Comparison of ENCODE assay signal across 22 mouse cellular contexts in the genomic region with DNA sequence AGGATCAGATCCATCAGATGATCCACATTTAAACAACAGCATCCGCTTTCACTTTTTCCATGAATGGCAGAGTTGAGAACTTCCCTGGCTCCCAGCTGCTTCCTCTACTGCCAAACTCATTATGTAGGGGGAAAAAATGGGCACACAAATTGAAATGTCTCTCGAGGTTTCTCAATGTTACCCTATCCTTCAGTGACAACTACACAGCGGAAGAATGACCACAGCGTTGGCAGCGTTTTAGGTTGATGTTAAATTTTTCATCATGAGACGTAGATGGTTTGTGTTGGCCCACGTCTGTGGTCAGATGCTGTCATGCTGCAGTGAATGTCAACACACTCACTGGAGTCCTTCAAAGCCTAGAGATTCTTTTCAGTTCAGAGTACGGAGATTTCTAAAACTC.
"Had no signal": no experiment of that assay in that cellular context is flagged by ENCODE, and none has a peak within 500 bp of the region (broad histone marks: within the 10 kb centered on the region; RNA-seq: fewer than 3 reads in every experiment).

No protein-coding gene starts in this region.

- H3K4me3 ChIP-seq: heart, embryonic 10.5 days; heart, embryonic 12.5 days; hindbrain, embryonic 13.5 days; hindbrain, embryonic 15.5 days; kidney, embryonic 15.5 days; limb, embryonic 13.5 days; limb, embryonic 15.5 days had no signal

- H3K4me1 ChIP-seq: heart, embryonic 10.5 days; heart, embryonic 12.5 days; hindbrain, embryonic 15.5 days; kidney, embryonic 15.5 days; limb, embryonic 13.5 days; limb, embryonic 15.5 days had no signal

- H3K9ac ChIP-seq: heart, embryonic 12.5 days; hindbrain, embryonic 13.5 days; hindbrain, embryonic 15.5 days; kidney, embryonic 15.5 days; limb, embryonic 13.5 days; limb, embryonic 15.5 days had no signal

- H3K4me2 ChIP-seq: heart, embryonic 12.5 days; hindbrain, embryonic 13.5 days; hindbrain, embryonic 15.5 days; kidney, embryonic 15.5 days; limb, embryonic 13.5 days; limb, embryonic 15.5 days had no signal

- H3K27me3 ChIP-seq: heart, embryonic 12.5 days; hindbrain, embryonic 13.5 days; hindbrain, embryonic 15.5 days; kidney, embryonic 15.5 days; limb, embryonic 13.5 days; limb, embryonic 15.5 days had no signal

- H3K27ac ChIP-seq: heart, embryonic 10.5 days; hindbrain, embryonic 13.5 days; hindbrain, embryonic 15.5 days; hindbrain, postnatal 0 days; kidney, embryonic 15.5 days; kidney, postnatal 0 days; limb, embryonic 13.5 days; limb, embryonic 15.5 days had no signal

- DNase-seq: gastrocnemius, postnatal 14 days; gastrocnemius, postnatal 36 days; heart, adult 18-20 months; heart, postnatal 36 days; kidney, adult 11 months; kidney, adult 2 months; kidney, adult 9 months; kidney, postnatal 14 days; kidney, postnatal 36 days; layer of hippocampus, adult 9-11 months; layer of hippocampus, postnatal 36 days; left cerebral cortex, postnatal 4 days had no signal

- ATAC-seq: hindbrain, postnatal 0 days; intestine, embryonic 16.5 days had no signal

- H3K36me3 ChIP-seq: heart, embryonic 10.5 days; heart, embryonic 12.5 days; hindbrain, embryonic 13.5 days; hindbrain, embryonic 15.5 days; kidney, embryonic 15.5 days; limb, embryonic 13.5 days; limb, embryonic 15.5 days had no signal

- H3K9me3 ChIP-seq: heart, embryonic 10.5 days; heart, embryonic 12.5 days; hindbrain, embryonic 13.5 days; hindbrain, embryonic 15.5 days; kidney, embryonic 15.5 days; limb, embryonic 13.5 days; limb, embryonic 15.5 days had no signal
